Mouse (Mus musculus): ENCODE measurements at regions not wholly inside any gene's neighbourhood (a gene's known extent, or its start where the extent isn't known, plus 50 kb on each side); places are given as distances from the start of the nearest gene placed in this dataset.
A peak's percentile ranks its signal among the peaks of the same experiment; 100 is the strongest.

GRCm38 (mm10) chr6:93623541-93623940, 660.2 kb downstream of the Magi1 start:
- DNase-seq (ENCODE audit: low spot score in 2 of 2): no peak

GRCm38 (mm10) chr6:93616926-93617325, 666.8 kb downstream of the Magi1 start:
- DNase-seq (ENCODE audit: low spot score in 2 of 2): peak; percentile 6 to 12

GRCm38 (mm10) chr6:93600376-93600775, 657.1 kb upstream of the Adamts9 start:
- no peak for DNase-seq (ENCODE audit: low spot score in 2 of 2)

- DNase-seq (ENCODE audit: low spot score in 2 of 2): no peak
Measured at GRCm38 (mm10) chr6:93599371-93599770, 656.1 kb upstream of the Adamts9 start.

GRCm38 (mm10) chr6:93589935-93590334, 646.6 kb upstream of the Adamts9 start:
- no peak for DNase-seq (ENCODE audit: low spot score in 2 of 2)

GRCm38 (mm10) chr6:93586871-93587270, 643.6 kb upstream of the Adamts9 start:
- no peak for DNase-seq (ENCODE audit: low spot score in 2 of 2)

GRCm38 (mm10) chr6:93581141-93581540, 637.8 kb upstream of the Adamts9 start:
- DNase-seq (ENCODE audit: low spot score in 2 of 2): no peak

- DNase-seq (ENCODE audit: low spot score in 2 of 2): no peak
Measured at GRCm38 (mm10) chr6:93580716-93581115, 637.4 kb upstream of the Adamts9 start.

GRCm38 (mm10) chr6:93575249-93575648, 632.0 kb upstream of the Adamts9 start:
- DNase-seq (ENCODE audit: low spot score in 2 of 2): no peak

- DNase-seq (ENCODE audit: low spot score in 2 of 2): peak; percentile 37 to 53
Measured at GRCm38 (mm10) chr6:93573679-93574635, 630.7 kb upstream of the Adamts9 start.

- no peak for DNase-seq (ENCODE audit: low spot score in 2 of 2)
Measured at GRCm38 (mm10) chr6:93569866-93570265, 626.6 kb upstream of the Adamts9 start.

- no peak for DNase-seq (ENCODE audit: low spot score in 2 of 2)
Measured at GRCm38 (mm10) chr6:93569211-93569610, 625.9 kb upstream of the Adamts9 start.

- no peak for DNase-seq (ENCODE audit: low spot score in 2 of 2)
Measured at GRCm38 (mm10) chr6:93566661-93567060, 623.4 kb upstream of the Adamts9 start.

GRCm38 (mm10) chr6:93548311-93548710, 605.0 kb upstream of the Adamts9 start:
- DNase-seq (ENCODE audit: low spot score in 2 of 2): no peak

GRCm38 (mm10) chr6:93544246-93544645, 601.0 kb upstream of the Adamts9 start:
- no peak for DNase-seq (ENCODE audit: low spot score in 2 of 2)

GRCm38 (mm10) chr6:93543354-93544129, 600.2 kb upstream of the Adamts9 start:
- DNase-seq (ENCODE audit: low spot score in 2 of 2): peak in 1 of 2 experiments; percentile 24

GRCm38 (mm10) chr6:93539583-93539982, 596.3 kb upstream of the Adamts9 start:
- DNase-seq (ENCODE audit: low spot score in 2 of 2): no peak

GRCm38 (mm10) chr6:93539171-93539570, 595.9 kb upstream of the Adamts9 start:
- no peak for DNase-seq (ENCODE audit: low spot score in 2 of 2)

- no peak for DNase-seq (ENCODE audit: low spot score in 2 of 2)
Measured at GRCm38 (mm10) chr6:93537971-93538370, 594.7 kb upstream of the Adamts9 start.

- DNase-seq (ENCODE audit: low spot score in 2 of 2): no peak
Measured at GRCm38 (mm10) chr6:93537126-93537525, 593.8 kb upstream of the Adamts9 start.

- no peak for DNase-seq (ENCODE audit: low spot score in 2 of 2)
Measured at GRCm38 (mm10) chr6:93513818-93514217, 570.5 kb upstream of the Adamts9 start.

- DNase-seq (ENCODE audit: low spot score in 2 of 2): no peak
Measured at GRCm38 (mm10) chr6:93509857-93510256, 566.6 kb upstream of the Adamts9 start.
